Mouse (Mus musculus): ENCODE data around the gene Rwdd2b.

The Rwdd2b gene

DNA sequence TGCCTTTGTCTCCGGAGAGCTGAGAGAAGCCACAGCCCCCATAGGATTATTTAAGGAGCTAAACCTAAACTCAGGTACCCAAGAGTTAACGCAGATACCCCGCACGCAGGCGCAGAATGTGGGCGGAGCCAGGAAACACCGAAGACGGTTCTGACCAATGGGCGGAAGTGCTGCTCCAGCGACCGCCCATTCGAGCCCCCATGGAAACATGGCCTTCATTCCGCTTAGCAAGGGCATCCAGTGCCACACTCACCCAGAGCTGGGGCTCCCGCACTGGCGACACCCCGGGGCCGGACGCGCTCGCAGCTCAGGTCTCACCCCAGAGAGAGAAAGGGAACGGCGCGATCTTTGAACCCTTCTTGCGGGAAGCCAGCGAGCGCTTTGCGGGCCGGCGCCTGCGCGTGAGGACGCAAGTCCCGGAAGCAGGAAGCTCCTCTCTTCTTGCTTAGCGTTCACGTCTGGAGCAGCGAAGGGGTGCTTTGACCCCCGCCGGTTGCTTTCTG, at the start of gene Rwdd2b:
TSS of gene Rwdd2b (minus strand) at position 390 of the 503 bp plus-strand sequence.
- peak; percentile 95 for DNase-seq

- no peak for DNase-seq
Observed at GRCm38 (mm10) chr16:87488605-87489004, 48.2 kb upstream of the Rwdd2b start.

- no peak for DNase-seq
Observed at GRCm38 (mm10) chr16:87486739-87487138, 46.4 kb upstream of the Rwdd2b start.

DNA sequence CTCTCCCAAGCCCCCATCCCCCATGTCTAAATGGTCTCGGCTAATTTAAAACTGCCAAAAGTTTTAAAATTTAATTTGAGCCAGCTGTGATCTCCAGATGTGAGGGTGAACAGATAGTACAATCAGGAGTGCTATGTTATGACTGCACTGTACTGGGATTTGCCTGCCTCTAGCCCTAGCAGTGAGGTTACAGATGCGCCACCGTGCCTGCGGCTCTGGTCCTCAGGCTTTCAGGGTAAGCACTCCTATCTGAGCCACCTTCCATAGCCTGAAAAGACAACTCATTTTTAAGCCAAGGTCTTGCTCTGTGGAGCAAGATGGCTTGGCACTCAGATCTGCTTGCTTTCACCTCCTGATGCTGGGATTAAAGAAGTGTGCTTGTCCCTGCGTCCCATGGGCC, 44.0 kb upstream of the Rwdd2b start:
- DNase-seq, result no peak

GRCm38 (mm10) chr16:87470579-87470978, 30.2 kb upstream of the Rwdd2b start:
- no peak for DNase-seq

- DNase-seq, result no peak
Observed at GRCm38 (mm10) chr16:87458752-87459151, 18.4 kb upstream of the Rwdd2b start.

DNA sequence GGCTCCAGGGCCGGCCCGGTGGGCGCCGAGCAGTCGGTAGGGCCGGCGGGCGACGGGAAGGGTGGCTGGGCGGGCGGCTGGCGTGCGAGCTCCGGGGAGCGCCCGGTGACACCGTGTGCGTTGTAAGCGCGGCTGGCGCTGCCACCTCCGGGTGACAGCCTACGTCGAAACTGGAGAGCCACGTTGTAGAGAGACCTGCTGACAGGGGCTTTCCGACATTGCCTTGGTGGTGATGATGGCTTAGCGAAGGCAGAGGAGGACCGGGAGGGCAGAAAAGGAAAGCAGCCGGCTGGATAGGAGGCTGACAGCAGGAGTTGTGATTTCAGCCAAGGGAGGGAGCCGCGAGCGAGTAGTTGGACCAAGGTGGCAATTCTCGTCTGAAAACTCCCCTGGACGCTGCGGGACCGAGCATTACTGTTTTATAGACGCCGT, 14.8 kb upstream of the Rwdd2b start:
- DNase-seq, result no peak

- DNase-seq, result peak; percentile 90
Observed at GRCm38 (mm10) chr16:87454419-87455179, 14.2 kb upstream of the Rwdd2b start, which contains the start of gene Usp16. Gene Usp16, plus strand, starts transcription at chr16:87454703.

DNA sequence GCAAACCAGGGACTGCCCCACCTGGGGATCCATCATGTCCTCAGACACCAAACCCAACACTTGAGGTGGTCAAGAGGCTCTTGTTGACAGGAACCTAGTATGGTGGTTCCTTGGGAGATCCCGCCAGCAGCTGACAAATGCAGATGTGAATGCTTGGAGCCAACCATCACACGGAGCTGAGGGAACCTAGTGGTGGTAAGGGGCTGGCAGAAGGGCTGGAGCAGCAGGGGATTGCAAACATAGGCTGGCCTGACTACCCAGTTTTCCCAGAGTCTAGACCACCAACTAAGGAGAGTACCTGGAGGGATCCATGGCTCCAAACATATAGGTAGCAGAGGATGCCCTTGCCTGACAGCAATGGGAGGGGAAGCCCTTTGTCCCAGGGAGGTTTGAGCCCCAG, 12.9 kb upstream of the Rwdd2b start:
- DNase-seq, result no peak

DNA sequence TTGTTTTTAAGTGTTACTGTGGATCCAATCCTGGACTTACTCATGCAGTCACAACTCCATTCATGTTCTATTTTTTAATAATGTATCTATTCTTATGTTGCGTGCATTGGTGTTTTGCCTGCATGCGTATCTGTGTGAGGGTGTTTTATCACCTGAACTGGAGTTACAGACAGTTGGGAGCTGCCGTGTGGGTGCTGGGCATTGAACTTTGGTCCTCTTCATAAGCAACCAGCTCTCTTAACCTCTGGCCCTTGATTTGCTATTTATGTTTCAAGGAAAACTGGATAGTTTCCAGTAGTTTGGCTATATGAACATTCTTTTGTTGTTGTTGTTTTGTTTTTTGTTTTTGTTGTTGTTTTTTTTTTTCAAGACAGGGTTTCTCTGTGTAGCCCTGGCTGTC, 5.2 kb upstream of the Rwdd2b start:
- no peak for DNase-seq

DNA sequence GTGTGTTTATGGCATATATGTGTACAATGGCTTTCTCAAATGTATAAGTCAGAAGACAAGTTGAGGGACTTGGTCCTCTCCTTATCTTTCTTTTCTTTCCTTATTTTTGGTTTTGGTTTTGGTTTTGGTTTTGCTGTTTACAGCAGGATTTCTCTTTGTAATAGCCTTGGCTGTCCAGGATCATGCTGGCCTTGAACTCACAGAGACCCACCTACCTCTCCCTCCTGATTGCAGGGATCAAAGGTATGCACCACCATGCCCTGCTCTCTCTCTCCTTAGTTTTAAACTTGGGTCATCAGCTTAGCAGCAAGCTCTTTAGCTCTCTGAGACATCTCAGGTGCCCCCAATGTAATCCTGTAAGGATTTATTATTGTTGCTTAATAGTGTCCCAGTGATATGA, 4.7 kb upstream of the Rwdd2b start:
- no peak for DNase-seq

GRCm38 (mm10) chr16:87444071-87444470, 3.7 kb upstream of the Rwdd2b start:
- no peak for DNase-seq

- no peak for DNase-seq
Observed at GRCm38 (mm10) chr16:87443245-87443644, 2.9 kb upstream of the Rwdd2b start.

DNA sequence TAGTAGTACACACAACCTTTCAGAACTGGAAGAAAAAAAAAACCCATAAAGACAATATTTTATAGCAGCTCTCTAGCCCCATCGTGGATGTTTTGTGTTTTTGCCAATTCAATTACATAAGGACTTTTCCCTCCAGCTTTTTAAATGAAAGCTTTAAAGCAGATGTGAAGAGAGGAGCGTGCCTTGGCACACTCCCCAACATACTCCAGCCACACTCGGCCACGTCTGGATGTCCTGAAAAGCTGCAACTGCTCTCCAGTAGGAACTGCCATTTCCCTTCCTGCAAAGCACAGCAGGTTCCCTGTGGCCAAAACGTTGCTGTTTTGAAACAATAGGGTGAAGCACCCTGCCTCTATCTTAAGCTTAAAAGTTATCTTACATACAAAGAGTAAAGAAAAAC, 1.9 kb upstream of the Rwdd2b start:
- DNase-seq, result no peak

DNA sequence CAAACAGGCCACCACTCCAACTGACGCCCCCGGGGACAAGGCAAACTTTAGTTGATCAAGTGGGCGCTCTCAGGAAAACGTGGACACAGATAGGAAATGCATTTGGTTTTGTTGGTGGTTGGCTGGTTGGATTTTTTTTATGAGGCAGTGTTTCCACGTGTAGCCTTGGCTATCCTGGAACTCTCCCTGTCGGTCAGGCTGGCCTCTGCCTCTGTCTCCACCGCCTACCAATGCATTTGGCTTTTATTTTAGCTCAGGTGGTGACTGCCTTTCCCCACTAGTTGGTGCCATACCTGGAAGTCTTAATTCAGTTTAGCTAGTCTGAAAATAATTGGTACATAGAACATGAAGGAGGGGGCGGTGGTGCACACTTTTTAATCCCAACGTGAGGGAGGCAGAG, 716 bp upstream of the Rwdd2b start:
- peak; percentile 33 for DNase-seq

DNA sequence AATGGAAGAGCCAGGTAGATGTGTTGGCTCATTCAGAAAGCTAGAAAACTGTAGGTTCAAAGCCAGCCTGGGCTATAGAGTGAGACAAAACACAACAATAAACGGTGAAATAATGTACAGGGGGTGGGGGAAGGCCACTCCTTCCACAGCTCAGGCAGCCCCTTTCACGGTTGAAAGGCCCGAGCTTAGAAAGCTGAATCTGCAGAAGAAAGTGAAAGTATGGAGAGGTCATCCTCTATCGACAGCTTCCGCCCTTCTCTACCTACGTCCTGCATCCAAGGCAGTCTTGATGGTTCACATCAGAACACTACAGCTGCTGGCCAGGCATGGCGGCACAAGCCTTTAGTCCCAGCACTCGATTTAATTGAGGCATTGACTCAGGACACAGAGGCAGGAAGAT, 1.7 kb downstream of the Rwdd2b start:
- no peak for DNase-seq

DNA sequence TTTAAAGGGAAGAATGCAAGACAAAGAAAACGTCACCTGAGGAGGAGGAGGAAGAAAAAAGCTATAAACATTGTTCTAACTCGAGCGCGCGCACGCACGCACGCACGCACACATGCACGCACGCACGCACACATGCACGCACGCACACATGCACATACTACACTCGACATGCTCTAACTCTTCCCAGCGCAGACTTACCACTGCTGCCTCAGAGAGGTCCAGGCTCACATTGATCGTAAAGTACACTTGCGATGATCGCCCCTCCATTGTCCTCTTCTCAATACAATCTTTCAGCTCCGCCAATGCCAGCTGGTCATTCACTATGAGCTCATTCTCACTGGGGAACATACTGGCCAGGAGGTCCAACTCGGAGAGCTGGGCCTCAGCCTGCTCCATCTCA, 3.3 kb downstream of the Rwdd2b start:
- no peak for DNase-seq

DNA sequence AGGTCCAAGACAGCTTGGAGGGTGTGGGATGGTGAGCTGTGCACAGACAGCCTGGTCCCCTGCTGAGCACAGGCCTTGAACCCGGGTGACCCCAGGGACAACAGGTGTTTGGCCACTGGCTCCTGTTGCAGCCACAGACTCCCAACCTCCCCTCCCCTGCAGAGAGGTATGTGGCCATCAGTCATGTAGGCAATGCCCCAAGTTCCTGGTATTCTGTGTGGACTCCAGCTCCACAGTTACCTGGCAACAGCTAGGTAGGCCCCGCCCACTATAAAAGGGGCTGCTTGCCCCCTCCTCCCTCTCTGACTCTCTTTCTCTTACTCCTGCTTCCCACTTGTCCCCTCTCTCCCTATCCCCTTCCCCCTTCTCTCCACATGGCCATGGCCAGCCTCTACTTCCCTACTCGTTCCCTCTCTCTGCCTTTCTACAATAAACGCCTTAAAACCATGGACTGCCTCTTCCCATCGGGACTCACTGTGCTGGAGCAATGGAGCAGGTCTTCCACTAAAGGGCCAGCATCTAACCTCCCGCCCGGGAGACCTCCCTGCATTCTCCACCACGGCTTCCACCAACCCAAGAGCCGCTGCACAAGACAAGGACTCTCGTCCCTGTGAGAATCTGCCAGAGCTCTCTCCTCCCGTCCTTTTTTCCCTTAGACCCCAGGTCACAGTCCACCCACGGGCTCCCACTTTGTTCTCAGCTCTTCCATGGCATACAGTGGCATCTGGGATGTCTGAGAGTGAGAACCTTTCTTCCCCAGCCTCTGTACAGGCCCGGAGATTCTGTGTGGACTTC, 4.8 kb downstream of the Rwdd2b start:
- DNase-seq, result no peak

DNA sequence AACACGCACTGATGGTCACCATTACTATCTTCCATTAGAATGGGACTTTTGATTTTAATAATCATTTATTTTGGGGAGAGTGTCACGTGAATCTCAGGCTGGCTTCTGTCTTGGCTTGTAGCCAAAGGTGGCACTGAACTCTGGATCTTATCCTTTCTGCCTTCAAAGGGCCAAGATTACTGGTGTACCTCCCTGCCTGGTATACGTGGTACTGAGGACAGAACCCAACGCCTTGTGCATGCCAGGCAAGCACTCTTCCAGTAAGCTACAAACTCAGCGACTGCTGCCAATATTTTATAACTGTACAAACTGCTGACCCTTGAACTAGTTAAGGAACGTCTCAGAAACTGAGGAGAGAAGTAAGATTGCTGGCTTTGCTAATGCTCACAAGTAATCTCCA, 5.4 kb downstream of the Rwdd2b start:
- no peak for DNase-seq

DNA sequence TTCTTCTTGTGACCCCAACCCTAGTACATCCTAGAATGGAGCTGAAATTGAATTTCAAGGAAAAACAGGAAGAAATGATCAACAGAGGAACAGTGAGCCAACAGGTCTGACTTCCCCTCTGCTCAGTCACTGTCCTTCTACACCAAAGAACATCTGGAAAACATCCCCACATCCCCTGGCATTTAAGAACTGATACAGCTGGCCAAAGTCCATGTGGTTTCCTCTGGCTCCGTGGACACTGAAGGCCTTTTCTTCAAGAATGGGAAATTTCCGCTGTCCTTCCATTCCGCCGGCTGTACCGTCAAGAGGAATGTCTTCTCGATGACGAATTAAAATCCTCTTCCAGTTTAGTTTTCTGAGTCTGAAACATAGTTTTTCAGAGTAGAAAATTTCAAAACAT, 6.1 kb downstream of the Rwdd2b start:
- DNase-seq, result no peak

DNA sequence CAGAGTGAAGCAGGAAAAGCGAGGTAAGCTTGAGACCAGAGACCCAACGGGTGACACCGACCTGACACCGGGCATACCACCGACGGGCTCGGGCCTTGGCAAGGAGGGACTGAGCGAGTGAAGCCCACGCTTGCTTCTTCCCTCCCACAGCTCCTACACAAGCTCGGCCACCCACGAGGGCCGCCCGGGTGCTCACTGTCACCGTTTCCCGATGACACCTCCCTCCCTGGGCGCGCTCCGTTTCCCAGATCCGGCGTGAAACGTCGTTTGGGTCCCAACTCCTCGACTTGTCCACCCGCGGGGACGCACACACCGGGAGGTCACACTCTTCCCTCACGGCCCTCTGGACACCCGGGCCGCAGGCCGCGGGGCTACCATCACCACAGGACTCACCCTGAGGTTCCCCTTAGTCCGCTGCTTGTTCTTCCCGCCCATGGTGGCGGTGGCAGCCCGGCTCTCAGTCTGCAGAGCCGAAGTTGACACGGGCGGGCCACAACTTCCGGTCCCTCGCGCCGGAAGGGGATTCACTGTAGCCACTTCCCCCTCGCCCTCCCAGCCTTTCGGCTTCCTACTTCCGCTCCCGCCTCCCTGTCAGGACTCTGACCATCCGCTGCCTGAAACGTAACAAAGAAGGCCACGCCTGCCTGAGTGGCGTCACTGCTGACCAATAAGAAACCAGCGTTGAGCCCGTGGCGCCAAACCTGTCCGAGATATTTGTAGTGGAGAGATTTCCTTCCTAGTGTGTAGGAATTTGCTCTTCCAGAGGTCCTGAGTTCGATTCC, 8.1 kb downstream of the Rwdd2b start, which contains the start of gene Ltn1:
TSS of gene Ltn1 (minus strand) at position 580 of the 782 bp plus-strand sequence.
- DNase-seq, result peak; percentile 97

GRCm38 (mm10) chr16:87427516-87427915, 12.9 kb downstream of the Rwdd2b start:
- no peak for DNase-seq

- DNase-seq, result no peak
Observed at GRCm38 (mm10) chr16:87420662-87421061, 19.7 kb downstream of the Rwdd2b start.

Data from liver (tissue).